Comparison of ENCODE assay signal across 14 mouse cellular contexts in the genomic region with DNA sequence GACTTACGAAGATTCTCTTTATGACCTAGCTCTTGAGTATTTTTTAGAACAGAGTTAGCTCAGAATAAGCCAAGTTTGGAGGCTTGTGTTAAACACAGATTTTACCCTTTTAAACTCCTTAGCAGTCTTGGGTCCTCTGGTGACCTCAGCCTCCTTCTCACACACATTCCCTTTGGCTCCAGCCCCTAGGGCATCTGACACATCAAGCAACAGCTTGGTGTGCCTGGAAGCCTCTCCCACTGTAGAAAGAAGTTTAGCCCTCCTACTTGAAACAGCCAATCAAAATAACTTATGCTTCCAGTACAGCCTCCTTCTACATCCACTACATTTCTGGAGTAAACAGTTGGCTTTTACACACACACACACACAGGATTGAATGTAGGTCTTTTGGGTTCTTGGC. TPM values are rescaled to one million over a fixed set of nuclear protein-coding genes. Genes with fewer than 3 reads are reported as not detected.
DNase-seq lines count a peak whose midpoint lies in the region; ATAC-seq and TF ChIP-seq lines count a peak whose summit lies in the region.
"Had no signal": no experiment of that assay in that cellular context is flagged by ENCODE, and none has a peak within 500 bp of the region (broad histone marks: within the 10 kb centered on the region; RNA-seq: fewer than 3 reads in every experiment).

No protein-coding gene starts in this region.

- no peak overlapping the region for H3K4me3 ChIP-seq in heart, embryonic 12.5 days
- H3K4me3 ChIP-seq in bone marrow macrophage, adult 2 months (ENCODE audit: insufficient read depth, low read length), result no peak overlapping the region
- no peak overlapping the region for H3K4me3 ChIP-seq in lung, embryonic 16.5 days (ENCODE audit: low read length)
- H3K4me3 ChIP-seq: limb, embryonic 15.5 days; midbrain, embryonic 12.5 days; neural tube, embryonic 12.5 days had no signal

- H3K27ac ChIP-seq in heart, embryonic 12.5 days (ENCODE audit: poor library complexity, severe bottlenecking), result no peak overlapping the region
- H3K27ac ChIP-seq in bone marrow macrophage, adult 2 months (ENCODE audit: insufficient read depth, low read depth, low read length), result 0 out of 2 replicates have a peak overlapping the region, but pooled peaks have one; percentile 4
- peak overlapping the region; percentile 95; the same call in 1 of the 2 replicates for H3K27ac ChIP-seq in lung, embryonic 16.5 days (ENCODE audit: low read length)
- H3K27ac ChIP-seq: embryonic facial prominence, embryonic 10.5 days; limb, embryonic 15.5 days; midbrain, embryonic 12.5 days; neural tube, embryonic 12.5 days had no signal

- ATAC-seq in heart, embryonic 12.5 days (ENCODE audit: insufficient number of reproducible peaks, low FRiP score), result no peak
- ATAC-seq in lung, embryonic 16.5 days (ENCODE audit: low read depth), result peak; percentile 37

- DNase-seq in heart, adult 8-10 months (ENCODE audit: low spot score), result peak; percentile 51
- peak; percentile 72 for DNase-seq in 3T3-L1 (ENCODE audit: low read depth, low spot score)
- no peak for DNase-seq in embryo, embryonic 10.5 days (ENCODE audit: low spot score)
- DNase-seq in layer of hippocampus, adult 18-20 months (ENCODE audit: low spot score in 2 of 2), result no peak
- DNase-seq: cerebellum, adult 2 months; thymus, postnatal 14 days had no signal

- WGBS in heart, embryonic 12.5 days, result 95% methylated on average over 1 of the region's 1 CpGs
- WGBS in lung, embryonic 16.5 days, result 73% methylated on average over 1 of the region's 1 CpGs

- no peaks in the 10 kb centered on the region for H3K27me3 ChIP-seq in heart, embryonic 12.5 days (replicated peaks)
- no peaks in the 10 kb centered on the region for H3K27me3 ChIP-seq in lung, embryonic 16.5 days (ENCODE audit: control insufficient read depth, insufficient read depth, low read depth, low read length)
- H3K27me3 ChIP-seq: limb, embryonic 15.5 days; neural tube, embryonic 12.5 days had no signal

- peaks cover 19% of the 10 kb centered on the region for H3K4me1 ChIP-seq in heart, embryonic 12.5 days (replicated peaks)
- H3K4me1 ChIP-seq in bone marrow macrophage, adult 2 months (ENCODE audit: control insufficient read depth, insufficient read depth, low read length), result peaks cover 26% of the 10 kb centered on the region
- H3K4me1 ChIP-seq in lung, embryonic 16.5 days (replicated peaks; ENCODE audit: control insufficient read depth, insufficient read depth, low read length), result peaks cover 25% of the 10 kb centered on the region

- H3K9ac ChIP-seq in heart, embryonic 12.5 days, result no peak overlapping the region
- no peak overlapping the region for H3K9ac ChIP-seq in lung, embryonic 16.5 days (ENCODE audit: low read length)
- H3K9ac ChIP-seq: hindbrain, embryonic 14.5 days; limb, embryonic 15.5 days; midbrain, embryonic 12.5 days; neural tube, embryonic 12.5 days had no signal

- H3K9me3 ChIP-seq in heart, embryonic 12.5 days (replicated peaks), result no peaks in the 10 kb centered on the region
- H3K9me3 ChIP-seq in lung, embryonic 16.5 days (ENCODE audit: control insufficient read depth, low read length), result no peaks in the 10 kb centered on the region
- H3K9me3 ChIP-seq: embryonic facial prominence, embryonic 10.5 days; limb, embryonic 15.5 days; midbrain, embryonic 12.5 days; neural tube, embryonic 12.5 days had no signal

- peaks cover 1% of the 10 kb centered on the region; the same call in 1 of the 2 replicates for H3K36me3 ChIP-seq in heart, embryonic 12.5 days
- H3K36me3 ChIP-seq in lung, embryonic 16.5 days (ENCODE audit: control insufficient read depth, insufficient read depth, low read length), result no peaks in the 10 kb centered on the region
- H3K36me3 ChIP-seq: embryonic facial prominence, embryonic 10.5 days; limb, embryonic 15.5 days; midbrain, embryonic 12.5 days; neural tube, embryonic 12.5 days had no signal

- no peak for TF ChIP-seq POLR2A in bone marrow macrophage, adult 2 months (IDR thresholded peaks at IDR 0.05; ENCODE audit: borderline replicate concordance, low read depth, low read length)

- TF ChIP-seq CTCF in bone marrow macrophage, adult 2 months (IDR thresholded peaks at IDR 0.05; ENCODE audit: low read depth, low read length), result no peak

- no peak overlapping the region for H3K4me2 ChIP-seq in heart, embryonic 12.5 days
- H3K4me2 ChIP-seq in lung, embryonic 16.5 days (ENCODE audit: low read depth, low read length), result no peak overlapping the region
- H3K4me2 ChIP-seq: hindbrain, embryonic 14.5 days; limb, embryonic 15.5 days; midbrain, embryonic 12.5 days had no signal

RNA-seq across cellular contexts. Expression of gene Gab2, which starts 2.8 kb away (rescaled TPM):
- 10 to 100 TPM; 14.2 to 17.6 (median 16.2) TPM for total RNA-seq in heart, adult 8-10 months (2022)
- 10.9 and 11.5 TPM in 2 replicates for polyA plus RNA-seq in heart, embryonic 12.5 days (2016; fragmentation: Nextera tagmentation; extraction: Ambion mirVana)
- 37.0 and 44.7 TPM in 2 replicates for polyA plus RNA-seq in bone marrow macrophage, adult 2 months (2012; ENCODE audit: insufficient read depth, insufficient read length, missing spikeins)
- polyA plus RNA-seq in lung, embryonic 16.5 days (2015; fragmentation: Nextera tagmentation; extraction: Ambion mirVana), result 8.9 and 9.1 TPM in 2 replicates
- 10 to 100 TPM; 12.5 to 13.5 TPM for total RNA-seq in layer of hippocampus, adult 18-20 months (2021)

Comparison
In these comparisons a context has a peak if more than half of its experiments do, and no peak if none do; other contexts are left out.
1. DNase-seq: peak in heart, adult 8-10 months (single experiment) and 3T3-L1 (single experiment); none in embryo, embryonic 10.5 days (single experiment) and layer of hippocampus, adult 18-20 months (0 of 2).